ENCODE assay signal across 7 mouse cellular contexts in genomic region chr17:17235186-17235482, GRCm38 (mm10).
A peak's percentile ranks its signal among the peaks of the same experiment; 100 is the strongest.
DNase-seq lines count a peak whose midpoint lies in the region; ATAC-seq lines count a peak whose summit lies in the region.
"Not testable (repeated sequence)": the region's sequence is repeated elsewhere in the genome, so short reads cannot be mapped to it uniquely, and the experiment has no call there.

No protein-coding gene starts in this region.

- not testable (repeated sequence) for ATAC-seq in hindbrain, embryonic 16.5 days; limb, embryonic 13.5 days (ENCODE audit: low FRiP score, low read depth)
- peak; percentile 23; the same call in 1 of the 2 replicates for ATAC-seq in neural tube, embryonic 15.5 days (ENCODE audit: low FRiP score)

- H3K27me3 ChIP-seq in hindbrain, embryonic 16.5 days (replicated peaks; ENCODE audit: control insufficient read depth, insufficient read depth, low read length); limb, embryonic 13.5 days; megakaryocyte, embryonic 14.5 days (replicated peaks); neural tube, embryonic 15.5 days (replicated peaks): not testable (repeated sequence)

- not testable (repeated sequence) for H3K36me3 ChIP-seq in hindbrain, embryonic 16.5 days (ENCODE audit: control insufficient read depth, insufficient read depth, low read length); limb, embryonic 13.5 days; megakaryocyte, embryonic 14.5 days (replicated peaks; ENCODE audit: low read length); neural tube, embryonic 15.5 days

- DNase-seq in NIH3T3 (ENCODE audit: low read depth), result peak; percentile 12
- peak; percentile 3 for DNase-seq in embryo, embryonic 11.5 days (ENCODE audit: low read depth, low spot score)
- DNase-seq in forelimb bud, embryonic 11.5 days (ENCODE audit: low read depth, low spot score), result peak; percentile 8

- H3K9ac ChIP-seq in hindbrain, embryonic 16.5 days (ENCODE audit: low read depth, low read length), result peak overlapping the region; percentile 49
- H3K9ac ChIP-seq in limb, embryonic 13.5 days, result peak overlapping the region; percentile 72
- peak overlapping the region; percentile 47 for H3K9ac ChIP-seq in neural tube, embryonic 15.5 days (replicated peaks)

- H3K9me3 ChIP-seq in hindbrain, embryonic 16.5 days (ENCODE audit: control insufficient read depth, low read length); limb, embryonic 13.5 days; megakaryocyte, embryonic 14.5 days; neural tube, embryonic 15.5 days (replicated peaks): not testable (repeated sequence)

- not testable (repeated sequence) for H3K4me1 ChIP-seq in hindbrain, embryonic 16.5 days (ENCODE audit: control insufficient read depth, insufficient read depth, low read depth, low read length); limb, embryonic 13.5 days; megakaryocyte, embryonic 14.5 days; neural tube, embryonic 15.5 days

- H3K4me3 ChIP-seq in hindbrain, embryonic 16.5 days (ENCODE audit: low read length), result peak overlapping the region; percentile 57
- peak overlapping the region; percentile 56 for H3K4me3 ChIP-seq in limb, embryonic 13.5 days
- H3K4me3 ChIP-seq in megakaryocyte, embryonic 14.5 days (replicated peaks), result peak overlapping the region; percentile 91
- H3K4me3 ChIP-seq in neural tube, embryonic 15.5 days (replicated peaks), result peak overlapping the region; percentile 57

- H3K27ac ChIP-seq in hindbrain, embryonic 16.5 days (ENCODE audit: low read depth, low read length), result peak overlapping the region; percentile 14; the same call in 1 of the 2 replicates
- H3K27ac ChIP-seq in limb, embryonic 13.5 days, result not testable (repeated sequence)
- peak overlapping the region; percentile 88 for H3K27ac ChIP-seq in neural tube, embryonic 15.5 days (replicated peaks)

- H3K4me2 ChIP-seq in hindbrain, embryonic 16.5 days (ENCODE audit: low read length), result peak overlapping the region; percentile 59
- H3K4me2 ChIP-seq in limb, embryonic 13.5 days (replicated peaks), result peak overlapping the region; percentile 68
- H3K4me2 ChIP-seq in neural tube, embryonic 15.5 days, result peak overlapping the region; percentile 58

- WGBS in hindbrain, embryonic 16.5 days, result 4% methylated on average over 5 of the region's 5 CpGs
- WGBS in limb, embryonic 13.5 days, result 2% methylated on average over 5 of the region's 5 CpGs
- under 1% methylated on average over 5 of the region's 5 CpGs for WGBS in neural tube, embryonic 15.5 days
